Mouse (Mus musculus): Measurements from ENCODE around the gene Wipf1. TPM values are rescaled to one million over a fixed set of nuclear protein-coding genes. Genes with fewer than 3 reads are reported as not detected.
A peak's percentile ranks its signal among the peaks of the same experiment; 100 is the strongest.

The Wipf1 gene
- polyA plus RNA-seq, 1 experiment from 2014 or later: 16.2 TPM

DNA sequence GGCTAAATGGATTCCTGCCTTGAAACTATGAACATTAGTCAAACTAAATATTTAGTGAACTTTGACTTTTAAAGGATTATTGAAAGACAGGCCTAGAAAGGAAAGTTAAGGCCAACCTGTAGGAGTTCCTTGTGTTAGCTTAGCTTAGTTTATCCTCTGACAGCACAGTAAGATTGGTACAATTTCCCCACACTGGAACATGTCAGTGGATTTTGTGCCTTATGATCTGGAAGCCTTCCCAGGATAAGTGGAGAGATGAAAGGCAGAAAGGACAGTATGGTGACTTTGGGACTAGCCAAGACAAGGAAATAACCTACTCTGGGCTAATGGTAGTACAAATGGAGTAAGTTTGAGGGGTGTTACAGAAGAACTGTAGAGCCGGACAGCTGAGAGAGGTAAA lies 141.7 kb downstream of the Wipf1 start:
- Histone ChIP-seq H3K4me3 (no peak overlapping the region), H3K4me1 (peaks cover 5% of the 10 kb centered on the region), H3K4me2 (replicated peaks) (no peak overlapping the region), H3K9me3 (no peaks in the 10 kb centered on the region), H3K27ac (no peak overlapping the region), H3K9ac (no peak overlapping the region), H3K27me3 (no peaks in the 10 kb centered on the region), H3K36me3 (no peaks in the 10 kb centered on the region)
- 80% methylated on average over 1 of the region's 1 CpGs for WGBS
- no peak for ATAC-seq (ENCODE audit: low FRiP score, low read depth)

DNA sequence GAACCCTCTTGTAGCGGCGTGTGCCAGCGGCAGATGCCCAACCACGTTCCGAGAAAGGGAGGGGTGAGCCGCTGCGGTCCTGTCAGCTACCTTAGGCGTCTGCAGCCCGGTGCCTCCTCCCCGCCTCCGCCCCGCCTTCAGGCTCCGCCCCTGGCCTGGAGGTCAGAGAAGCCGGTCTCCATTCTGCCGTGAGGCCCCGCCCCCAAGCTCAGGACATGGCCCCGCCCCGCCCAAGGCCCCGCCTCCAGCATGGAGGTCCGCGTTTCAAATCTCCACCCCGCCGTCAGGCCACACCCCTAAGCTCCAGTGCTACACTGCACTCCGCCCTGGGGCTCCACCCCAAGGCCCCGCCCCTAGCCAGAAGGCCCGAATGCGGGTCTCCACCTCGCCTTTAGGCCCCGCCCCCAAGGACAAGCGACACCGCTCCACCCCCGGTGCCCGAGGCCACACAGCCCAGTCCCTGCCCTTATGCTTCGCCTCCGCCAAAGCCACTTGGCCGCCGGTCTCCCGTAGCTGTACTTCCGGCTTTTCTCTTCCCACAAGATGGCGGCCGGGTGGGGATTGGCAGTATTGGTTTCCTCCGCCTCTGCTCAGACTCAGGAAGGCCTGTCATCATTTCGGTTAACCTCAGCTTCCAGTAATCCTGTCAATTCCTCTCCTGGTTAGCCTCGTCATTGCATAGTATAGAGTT lies 143.0 kb downstream of the Wipf1 start, which contains the start of gene Gpr155:
Gpr155 (minus strand) TSS at position 217 of the 691 bp plus-strand sequence.
- WGBS: under 1% methylated on average over 43 of the region's 44 CpGs
- Histone ChIP-seq H3K4me1 (peaks cover 5% of the 10 kb centered on the region), H3K27ac (peak within 1 kb of the TSS; percentile 64; the same call in 1 of the 2 replicates), H3K36me3 (no peaks in the 10 kb centered on the region), H3K9me3 (no peaks in the 10 kb centered on the region), H3K4me3 (peak within 1 kb of the TSS; percentile 78), H3K27me3 (no peaks in the 10 kb centered on the region), H3K4me2 (replicated peaks) (peak within 1 kb of the TSS; percentile 98), H3K9ac (peak within 1 kb of the TSS; percentile 75)
- peak; percentile 99 for ATAC-seq (ENCODE audit: low FRiP score, low read depth)

DNA sequence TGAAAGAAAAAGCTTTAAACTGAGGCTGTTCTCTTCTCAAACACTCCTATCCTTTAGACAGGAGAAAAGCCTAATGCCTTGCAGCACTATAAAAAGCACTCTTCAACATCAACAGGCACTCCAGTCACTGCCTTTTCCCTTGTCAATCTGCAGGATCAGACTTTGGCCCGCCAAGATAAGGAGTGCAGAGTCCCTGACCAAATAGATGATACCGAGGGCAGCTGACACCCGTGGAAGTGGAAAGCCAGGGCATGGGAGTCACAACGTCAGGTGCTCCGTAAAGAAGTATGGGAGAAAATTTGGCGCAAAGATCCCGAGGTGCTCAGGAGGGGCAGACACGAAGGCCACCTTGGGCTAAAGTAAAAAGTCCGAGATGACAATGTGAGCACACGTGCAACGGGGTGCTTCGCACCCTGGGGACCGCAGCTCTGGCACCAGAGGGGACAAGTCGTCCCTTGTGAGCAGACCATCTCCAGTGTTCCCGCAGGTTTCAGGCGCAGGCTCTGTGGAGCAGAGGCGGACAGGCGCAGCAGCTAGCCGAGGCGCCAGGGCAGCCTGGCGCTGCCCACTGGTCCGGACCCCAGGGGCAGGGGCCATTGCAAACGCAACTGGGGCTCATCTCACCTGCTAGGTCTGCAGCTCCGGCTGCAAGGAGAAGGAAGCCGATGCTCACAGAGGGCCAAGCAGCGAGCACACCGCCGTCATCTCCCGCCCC lies 143.7 kb downstream of the Wipf1 start:
- peaks cover 5% of the 10 kb centered on the region for H3K4me1 ChIP-seq
- H3K27ac ChIP-seq: no peak overlapping the region
- no peak; the same call in 1 of the 2 replicates for ATAC-seq (ENCODE audit: low FRiP score, low read depth)
- 3% methylated on average over 29 of the region's 29 CpGs for WGBS
- peak overlapping the region; percentile 78 for H3K4me3 ChIP-seq
- H3K36me3 ChIP-seq: no peaks in the 10 kb centered on the region
- H3K9me3 ChIP-seq: no peaks in the 10 kb centered on the region
- peak overlapping the region; percentile 75 for H3K9ac ChIP-seq
- peak overlapping the region; percentile 98 for H3K4me2 ChIP-seq (replicated peaks)
- H3K27me3 ChIP-seq: no peaks in the 10 kb centered on the region

DNA sequence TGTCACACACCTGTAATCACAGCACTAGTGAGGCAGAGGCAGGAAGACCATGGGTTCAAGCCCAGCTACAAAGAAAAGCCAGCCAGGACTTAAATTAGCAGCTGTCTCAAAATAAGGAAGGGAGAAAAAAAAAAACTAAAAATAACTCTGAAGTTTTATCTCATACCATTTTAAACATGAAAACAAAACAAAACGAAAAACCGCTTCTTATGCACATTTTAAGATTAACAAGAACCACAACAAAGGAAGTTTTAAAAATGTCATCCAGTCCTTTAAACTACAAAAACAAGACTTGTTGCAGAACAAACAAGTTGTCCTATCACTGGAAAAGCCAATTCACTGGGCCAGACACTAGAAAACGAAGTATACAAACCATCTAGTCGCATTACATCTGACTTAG lies 144.4 kb downstream of the Wipf1 start:
- Histone ChIP-seq H3K4me3 (peak overlapping the region; percentile 78), H3K4me1 (peaks cover 5% of the 10 kb centered on the region), H3K27me3 (no peaks in the 10 kb centered on the region), H3K9me3 (no peaks in the 10 kb centered on the region), H3K9ac (0 out of 2 replicates have a peak overlapping the region, but pooled peaks have one; percentile 75), H3K36me3 (no peaks in the 10 kb centered on the region), H3K27ac (no peak overlapping the region), H3K4me2 (replicated peaks) (peak overlapping the region; percentile 98)
- 80% methylated on average over 4 of the region's 4 CpGs for WGBS
- ATAC-seq (ENCODE audit: low FRiP score, low read depth): no peak

DNA sequence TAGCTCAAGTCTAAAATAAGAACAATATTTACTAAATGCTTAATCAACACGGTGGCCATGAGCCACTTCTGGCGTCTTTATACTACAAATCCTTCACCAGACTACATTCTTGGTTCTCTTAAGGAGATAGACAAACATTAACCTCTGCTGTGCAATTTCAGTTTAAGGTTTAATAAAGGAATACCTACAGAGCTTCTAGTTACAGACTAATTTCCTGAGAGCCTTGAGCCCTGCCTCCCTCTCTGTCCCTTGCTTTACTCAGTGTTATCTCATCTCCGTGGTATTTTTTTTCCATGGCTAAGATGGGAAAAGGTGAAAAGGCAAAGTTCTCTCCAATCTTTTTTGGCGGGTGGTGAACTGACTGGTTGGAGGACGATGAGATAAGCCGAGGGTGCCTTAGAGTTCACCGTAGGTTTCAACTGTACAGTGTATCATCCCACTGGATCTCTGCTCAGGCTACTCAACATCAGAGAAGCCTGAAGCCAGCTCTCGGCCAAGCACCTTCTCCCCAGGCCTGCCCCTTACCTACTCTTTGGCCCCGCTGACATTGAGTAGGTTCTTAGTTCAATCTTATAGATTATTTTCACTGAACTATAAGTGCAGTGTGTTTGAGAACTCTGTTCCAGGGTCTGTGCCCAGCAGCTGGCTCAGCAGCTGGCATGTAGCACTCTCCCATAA lies 149.1 kb downstream of the Wipf1 start:
- Histone ChIP-seq H3K9me3 (no peaks in the 10 kb centered on the region), H3K4me1 (no peaks in the 10 kb centered on the region; the same call in 1 of the 2 replicates), H3K27ac (no peak overlapping the region), H3K9ac (no peak overlapping the region), H3K36me3 (no peaks in the 10 kb centered on the region), H3K4me3 (no peak overlapping the region), H3K27me3 (no peaks in the 10 kb centered on the region), H3K4me2 (replicated peaks) (no peak overlapping the region)
- 83% methylated on average over 9 of the region's 9 CpGs for WGBS
- no peak for ATAC-seq (ENCODE audit: low FRiP score, low read depth)

DNA sequence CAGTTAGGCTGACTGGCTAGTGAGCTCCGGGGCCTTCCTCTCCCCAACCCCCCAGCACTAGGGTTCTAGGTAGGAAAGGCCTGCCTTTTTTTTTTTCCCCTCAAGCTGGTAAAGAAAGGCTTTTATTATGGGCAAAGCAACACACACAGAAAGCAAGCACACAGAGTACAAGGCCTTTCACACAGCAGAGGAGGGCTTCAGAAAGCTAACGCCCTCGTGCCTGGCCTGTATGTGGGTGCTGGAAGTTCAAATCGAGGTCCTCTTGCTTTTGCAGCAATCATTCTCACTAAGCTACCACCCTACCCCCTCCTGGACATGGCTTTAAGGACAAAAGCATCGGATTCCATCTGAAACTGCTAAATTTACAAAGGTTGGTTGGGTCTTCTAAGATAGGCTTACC lies 149.9 kb downstream of the Wipf1 start:
- H3K9me3 ChIP-seq: no peaks in the 10 kb centered on the region
- no peaks in the 10 kb centered on the region for H3K27me3 ChIP-seq
- H3K36me3 ChIP-seq: no peaks in the 10 kb centered on the region
- no peak overlapping the region for H3K4me3 ChIP-seq
- ATAC-seq (ENCODE audit: low FRiP score, low read depth): no peak
- H3K27ac ChIP-seq: no peak overlapping the region
- H3K9ac ChIP-seq: no peak overlapping the region
- WGBS: 71% methylated on average over 5 of the region's 5 CpGs
- H3K4me2 ChIP-seq (replicated peaks): no peak overlapping the region
- peaks cover 7% of the 10 kb centered on the region for H3K4me1 ChIP-seq

Other genes with a start within 250 kb of the Wipf1 start
- gene Scrn3, start 217.1 kb downstream of the Wipf1 start, polyA plus RNA-seq (2015; fragmentation: Nextera tagmentation; extraction: Ambion mirVana): 14.3 and 16.3 TPM in 2 replicates
- gene Cir1, start 217.0 kb downstream of the Wipf1 start, polyA plus RNA-seq (2015; fragmentation: Nextera tagmentation; extraction: Ambion mirVana): 28.6 and 33.3 TPM in 2 replicates
- 4.7 and 5.5 TPM in 2 replicates for gene Gpr155, start 143.2 kb downstream of the Wipf1 start, polyA plus RNA-seq (2015; fragmentation: Nextera tagmentation; extraction: Ambion mirVana)
- 13.8 and 14.4 TPM in 2 replicates for gene Chrna1, start 50.6 kb upstream of the Wipf1 start, polyA plus RNA-seq (2015; fragmentation: Nextera tagmentation; extraction: Ambion mirVana)
- 26.1 and 28.4 TPM in 2 replicates for gene Chn1, start 245.6 kb upstream of the Wipf1 start, polyA plus RNA-seq (2015; fragmentation: Nextera tagmentation; extraction: Ambion mirVana)